Mouse (Mus musculus): ENCODE results near the gene Cggbp1. TPM values are rescaled to one million over a fixed set of nuclear protein-coding genes. Genes with fewer than 3 reads are reported as not detected.
A peak's percentile ranks its signal among the peaks of the same experiment; 100 is the strongest.

The Cggbp1 gene
- polyA plus RNA-seq (2015; fragmentation: Nextera tagmentation; extraction: Ambion mirVana), result 47.2 and 48.7 TPM in 2 replicates

DNA sequence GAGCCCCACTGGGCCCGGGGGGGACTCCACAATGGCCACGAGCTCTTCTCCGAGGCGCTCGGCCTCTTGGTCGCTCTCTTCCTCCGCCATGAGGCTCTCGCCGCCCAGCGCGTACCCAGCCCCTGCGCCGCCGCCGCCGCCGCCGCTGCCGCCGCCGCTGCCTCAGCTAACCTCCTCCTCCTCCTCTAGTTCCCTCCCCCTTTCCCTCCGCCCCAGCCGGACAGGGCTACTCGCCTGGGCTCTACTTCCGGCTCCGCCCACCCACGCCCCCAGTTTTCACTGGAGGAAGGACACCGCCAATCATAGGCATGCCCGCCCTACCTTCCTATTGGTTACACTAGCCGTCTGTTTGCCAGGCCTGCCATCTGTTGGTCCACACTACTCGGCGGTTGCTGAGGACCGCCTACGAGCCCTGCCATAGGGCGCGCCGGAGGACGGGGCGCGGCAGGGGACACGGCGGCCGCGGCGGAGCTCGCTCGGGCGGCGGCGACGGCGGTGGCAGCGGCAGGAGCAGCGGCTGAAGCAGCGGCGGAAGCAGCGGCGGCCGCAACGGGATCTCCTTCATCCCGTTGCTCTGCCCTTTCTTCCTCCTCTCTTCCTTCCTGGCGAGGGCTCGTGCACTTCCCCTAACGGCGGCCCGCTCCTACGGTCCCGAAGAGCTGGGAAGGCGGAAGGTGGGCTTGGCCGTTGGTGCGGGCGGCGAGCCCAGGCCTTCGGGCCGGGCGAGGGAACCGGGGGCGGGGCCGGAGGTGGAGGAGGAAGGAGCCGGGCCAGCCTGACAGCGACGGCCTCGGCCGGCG lies at the start of gene Cggbp1, which contains the start of gene Zfp654:
Cggbp1 (plus strand) TSS at position 434 of the 800 bp plus-strand sequence.
Zfp654 (minus strand) TSS at position 90 of the 800 bp plus-strand sequence.
- H3K27ac ChIP-seq (ENCODE audit: low read length), result peak within 1 kb of the TSS; percentile 94
- peak within 1 kb of the TSS; percentile 91 for H3K9ac ChIP-seq (ENCODE audit: low read depth, low read length)
- no peaks in the 10 kb centered on the region for H3K27me3 ChIP-seq (replicated peaks; ENCODE audit: control insufficient read depth, insufficient read depth, low read length)
- peaks cover 12% of the 10 kb centered on the region for H3K4me1 ChIP-seq (ENCODE audit: control insufficient read depth, insufficient read depth, low read length)
- peaks cover 8% of the 10 kb centered on the region; the same call in 1 of the 2 replicates for H3K36me3 ChIP-seq (ENCODE audit: control insufficient read depth, insufficient read depth, low read length)
- under 1% methylated on average over 77 of the region's 85 CpGs for WGBS
- H3K9me3 ChIP-seq (ENCODE audit: control insufficient read depth, low read length), result no peaks in the 10 kb centered on the region
- peak; percentile 100 for ATAC-seq
- peak within 1 kb of the TSS; percentile 97 for H3K4me3 ChIP-seq (ENCODE audit: low read length)
- H3K4me2 ChIP-seq (ENCODE audit: low read depth, low read length), result peak within 1 kb of the TSS; percentile 95

DNA sequence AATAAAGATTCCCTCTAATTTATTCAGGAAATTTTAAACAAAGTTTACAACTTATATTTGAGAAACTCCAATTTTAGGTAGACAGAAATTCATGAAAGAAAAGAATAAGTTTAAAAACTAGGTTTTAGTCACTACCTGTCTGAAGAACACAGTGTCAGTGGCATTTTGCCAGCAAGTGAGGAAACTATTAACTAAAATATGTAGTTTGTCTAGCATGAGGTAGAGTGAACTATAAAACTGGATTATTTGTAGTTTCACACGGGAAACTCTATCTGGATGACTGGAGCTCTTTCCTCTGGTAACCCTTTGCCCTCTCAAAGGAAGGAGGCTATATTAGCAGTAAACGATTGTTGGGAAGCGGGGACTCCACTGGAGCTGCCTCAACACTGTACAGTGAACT lies 48.8 kb upstream of the Cggbp1 start:
- no peak overlapping the region for H3K4me2 ChIP-seq (ENCODE audit: low read depth, low read length)
- WGBS, result 58% methylated on average over 3 of the region's 3 CpGs
- no peaks in the 10 kb centered on the region for H3K4me1 ChIP-seq (ENCODE audit: control insufficient read depth, insufficient read depth, low read length)
- no peak overlapping the region for H3K27ac ChIP-seq (ENCODE audit: low read length)
- ATAC-seq, result no peak
- no peaks in the 10 kb centered on the region for H3K9me3 ChIP-seq (ENCODE audit: control insufficient read depth, low read length)
- H3K27me3 ChIP-seq (replicated peaks; ENCODE audit: control insufficient read depth, insufficient read depth, low read length), result no peaks in the 10 kb centered on the region
- H3K4me3 ChIP-seq (ENCODE audit: low read length), result no peak overlapping the region
- no peaks in the 10 kb centered on the region for H3K36me3 ChIP-seq (ENCODE audit: control insufficient read depth, insufficient read depth, low read length)
- H3K9ac ChIP-seq (ENCODE audit: low read depth, low read length), result no peak overlapping the region

DNA sequence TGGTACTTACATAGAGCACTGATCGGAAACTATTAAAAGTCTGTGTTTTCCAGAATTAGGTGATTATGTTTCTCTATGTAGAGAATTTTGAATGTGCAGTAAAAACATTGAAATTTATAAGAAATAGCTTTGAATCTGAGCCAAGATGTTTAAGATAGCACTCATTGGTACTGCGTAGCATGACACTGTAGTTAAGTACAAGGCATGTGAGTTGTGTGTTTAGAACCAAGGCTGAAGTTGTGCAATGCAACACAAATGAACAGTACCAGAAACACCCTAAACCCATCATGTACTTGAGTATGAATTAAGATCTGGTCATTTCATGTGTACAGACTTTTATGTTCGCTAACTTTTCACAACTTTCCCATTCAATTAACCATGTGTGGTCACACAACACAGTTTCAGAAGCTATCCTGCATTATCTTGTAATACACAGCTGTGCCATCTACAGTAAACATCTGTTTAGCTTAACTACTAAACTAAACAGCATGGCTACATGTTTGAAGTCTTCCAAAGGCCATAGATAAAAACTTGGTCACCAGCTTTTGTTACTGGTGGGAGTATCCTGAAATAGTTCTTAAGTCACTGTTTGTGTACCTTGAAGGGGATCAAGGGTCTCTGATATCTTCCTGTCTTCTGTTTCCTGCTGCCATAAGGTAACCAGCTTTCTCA lies 34.6 kb upstream of the Cggbp1 start:
- no peak overlapping the region for H3K4me3 ChIP-seq (ENCODE audit: low read length)
- no peak overlapping the region for H3K9ac ChIP-seq (ENCODE audit: low read depth, low read length)
- H3K27ac ChIP-seq (ENCODE audit: low read length), result no peak overlapping the region
- H3K36me3 ChIP-seq (ENCODE audit: control insufficient read depth, insufficient read depth, low read length), result no peaks in the 10 kb centered on the region; the same call in 1 of the 2 replicates
- no peaks in the 10 kb centered on the region for H3K4me1 ChIP-seq (ENCODE audit: control insufficient read depth, insufficient read depth, low read length)
- 95% methylated on average over 3 of the region's 3 CpGs for WGBS
- no peaks in the 10 kb centered on the region for H3K27me3 ChIP-seq (replicated peaks; ENCODE audit: control insufficient read depth, insufficient read depth, low read length)
- ATAC-seq, result no peak
- H3K4me2 ChIP-seq (ENCODE audit: low read depth, low read length), result no peak overlapping the region
- H3K9me3 ChIP-seq (ENCODE audit: control insufficient read depth, low read length), result no peaks in the 10 kb centered on the region

DNA sequence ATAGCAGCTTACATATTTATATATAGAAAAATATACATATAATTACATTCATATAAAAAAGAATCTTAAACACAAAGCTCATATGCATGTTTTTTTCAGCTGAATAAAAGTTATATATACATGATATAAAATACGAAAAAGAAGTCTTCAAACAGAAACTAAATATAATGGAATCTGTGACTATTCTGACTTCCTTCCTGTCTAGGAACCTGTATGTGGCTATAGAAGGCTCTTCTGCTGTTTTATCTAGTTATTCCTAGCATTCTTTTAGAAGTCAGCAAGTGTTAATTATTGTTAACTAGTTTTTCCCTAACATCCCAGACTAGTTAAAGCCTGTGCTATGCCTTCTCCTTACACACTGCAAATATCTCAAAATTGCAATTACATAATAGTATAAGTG lies 27.9 kb upstream of the Cggbp1 start:
- no peaks in the 10 kb centered on the region for H3K4me1 ChIP-seq (ENCODE audit: control insufficient read depth, insufficient read depth, low read length)
- no peak for ATAC-seq
- H3K9ac ChIP-seq (ENCODE audit: low read depth, low read length), result no peak overlapping the region
- no peaks in the 10 kb centered on the region for H3K36me3 ChIP-seq (ENCODE audit: control insufficient read depth, insufficient read depth, low read length)
- no peaks in the 10 kb centered on the region for H3K27me3 ChIP-seq (replicated peaks; ENCODE audit: control insufficient read depth, insufficient read depth, low read length)
- H3K4me2 ChIP-seq (ENCODE audit: low read depth, low read length), result no peak overlapping the region
- H3K4me3 ChIP-seq (ENCODE audit: low read length), result no peak overlapping the region
- no peak overlapping the region for H3K27ac ChIP-seq (ENCODE audit: low read length)
- H3K9me3 ChIP-seq (ENCODE audit: control insufficient read depth, low read length), result no peaks in the 10 kb centered on the region
- 91% methylated on average over 1 of the region's 1 CpGs for WGBS

DNA sequence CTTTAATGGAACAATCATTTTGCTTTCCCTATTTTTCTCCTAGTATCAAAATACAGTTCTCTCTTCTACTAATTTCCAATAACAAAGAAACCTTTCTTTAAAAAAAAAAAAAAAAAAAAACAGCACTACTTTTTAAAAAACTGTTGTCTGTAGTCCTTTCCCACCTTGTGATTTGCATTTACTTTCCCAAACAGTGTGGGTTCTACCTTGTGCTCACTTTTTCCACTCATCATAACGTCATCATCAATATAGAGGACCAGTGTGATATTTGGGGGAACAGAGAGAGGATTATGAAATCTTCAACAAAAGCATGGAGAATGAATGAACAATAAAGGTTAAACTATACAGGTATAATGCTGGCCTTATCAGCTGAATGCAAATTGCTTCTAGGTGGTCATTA lies 27.3 kb upstream of the Cggbp1 start:
- ATAC-seq, result no peak
- H3K9ac ChIP-seq (ENCODE audit: low read depth, low read length), result no peak overlapping the region
- no peaks in the 10 kb centered on the region for H3K36me3 ChIP-seq (ENCODE audit: control insufficient read depth, insufficient read depth, low read length)
- no peaks in the 10 kb centered on the region for H3K27me3 ChIP-seq (replicated peaks; ENCODE audit: control insufficient read depth, insufficient read depth, low read length)
- H3K4me3 ChIP-seq (ENCODE audit: low read length), result no peak overlapping the region
- no peak overlapping the region for H3K27ac ChIP-seq (ENCODE audit: low read length)
- no peaks in the 10 kb centered on the region for H3K4me1 ChIP-seq (ENCODE audit: control insufficient read depth, insufficient read depth, low read length)
- no peaks in the 10 kb centered on the region for H3K9me3 ChIP-seq (ENCODE audit: control insufficient read depth, low read length)
- H3K4me2 ChIP-seq (ENCODE audit: low read depth, low read length), result no peak overlapping the region
- 96% methylated on average over 1 of the region's 1 CpGs for WGBS

DNA sequence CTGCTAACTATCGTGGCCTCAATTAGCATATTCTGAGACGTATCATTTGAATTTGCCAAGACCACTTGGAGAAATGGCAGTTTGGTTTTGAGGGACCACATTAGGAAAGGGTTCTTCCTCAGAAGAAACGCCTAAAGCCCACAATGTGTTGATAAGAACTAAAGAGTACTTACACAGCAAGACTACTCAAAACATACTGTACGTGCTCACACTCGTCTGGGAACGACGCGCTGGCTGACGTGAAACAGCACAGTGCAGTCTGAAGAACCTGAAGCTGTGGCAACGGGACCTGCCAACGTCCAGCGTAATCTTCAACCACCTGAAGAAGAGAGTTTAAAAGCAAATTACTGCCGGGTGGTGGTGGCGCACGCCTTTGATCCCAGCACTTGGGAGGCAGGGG lies 21.5 kb upstream of the Cggbp1 start:
- Histone ChIP-seq H3K27ac (ENCODE audit: low read length) (no peak overlapping the region), H3K4me2 (ENCODE audit: low read depth, low read length) (no peak overlapping the region), H3K27me3 (replicated peaks; ENCODE audit: control insufficient read depth, insufficient read depth, low read length) (no peaks in the 10 kb centered on the region), H3K9me3 (ENCODE audit: control insufficient read depth, low read length) (no peaks in the 10 kb centered on the region), H3K9ac (ENCODE audit: low read depth, low read length) (no peak overlapping the region), H3K4me1 (ENCODE audit: control insufficient read depth, insufficient read depth, low read length) (no peaks in the 10 kb centered on the region), H3K36me3 (ENCODE audit: control insufficient read depth, insufficient read depth, low read length) (no peaks in the 10 kb centered on the region), H3K4me3 (ENCODE audit: low read length) (no peak overlapping the region)
- WGBS, result 91% methylated on average over 15 of the region's 15 CpGs
- no peak for ATAC-seq

DNA sequence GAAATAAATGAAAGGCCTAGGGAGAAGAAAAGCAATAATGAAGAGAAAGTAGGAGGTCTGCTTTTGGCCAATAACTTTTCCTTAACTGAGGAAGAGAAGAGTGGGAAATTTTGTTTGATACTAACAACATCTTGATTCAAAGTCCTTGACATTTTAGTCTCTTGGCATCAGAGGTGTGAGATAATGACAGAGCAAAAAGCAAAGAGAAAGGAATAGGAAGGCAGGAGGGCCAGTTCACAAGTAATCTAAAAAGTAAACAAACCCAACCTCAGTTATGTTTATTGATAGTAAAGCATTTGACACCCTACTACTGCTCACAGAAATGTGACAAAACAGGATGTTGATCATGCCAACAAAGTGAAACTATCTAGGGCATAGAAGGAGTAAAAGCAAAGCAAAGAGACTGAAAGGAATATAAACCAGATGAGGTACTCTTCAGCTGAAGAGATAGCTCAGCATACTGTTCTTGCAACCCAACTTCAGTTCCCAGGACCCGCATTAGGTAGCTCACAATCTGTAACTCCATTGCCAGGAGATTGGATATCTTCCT lies 15.7 kb upstream of the Cggbp1 start:
- Histone ChIP-seq H3K4me3 (ENCODE audit: low read length) (no peak overlapping the region), H3K27me3 (replicated peaks; ENCODE audit: control insufficient read depth, insufficient read depth, low read length) (no peaks in the 10 kb centered on the region), H3K9me3 (ENCODE audit: control insufficient read depth, low read length) (no peaks in the 10 kb centered on the region), H3K4me1 (ENCODE audit: control insufficient read depth, insufficient read depth, low read length) (no peaks in the 10 kb centered on the region), H3K4me2 (ENCODE audit: low read depth, low read length) (no peak overlapping the region), H3K36me3 (ENCODE audit: control insufficient read depth, insufficient read depth, low read length) (no peaks in the 10 kb centered on the region), H3K9ac (ENCODE audit: low read depth, low read length) (no peak overlapping the region), H3K27ac (ENCODE audit: low read length) (no peak overlapping the region)
- WGBS, result 66% methylated on average over 1 of the region's 1 CpGs
- no peak for ATAC-seq

DNA sequence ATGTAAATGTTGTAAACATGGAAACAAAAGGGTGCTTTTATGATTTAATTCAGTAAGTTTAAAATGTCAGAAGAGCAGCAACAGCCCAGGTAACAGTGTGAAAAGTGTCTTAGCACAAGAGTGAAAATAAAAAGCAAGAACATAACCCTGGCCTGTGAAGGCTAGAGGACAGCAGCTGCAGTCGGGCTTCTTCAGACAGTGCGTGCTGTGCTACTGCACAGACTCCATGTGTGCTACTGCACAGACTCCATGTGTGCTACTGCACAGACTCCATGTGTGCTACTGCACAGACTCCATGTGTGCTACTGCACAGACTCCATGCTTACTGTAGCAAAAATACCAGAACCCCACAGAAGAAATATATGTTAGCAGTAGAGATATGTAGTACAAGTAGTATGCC lies 15.1 kb upstream of the Cggbp1 start:
- ATAC-seq, result no peak
- Histone ChIP-seq H3K4me3 (ENCODE audit: low read length) (no peak overlapping the region), H3K9ac (ENCODE audit: low read depth, low read length) (no peak overlapping the region), H3K9me3 (ENCODE audit: control insufficient read depth, low read length) (no peaks in the 10 kb centered on the region), H3K27me3 (replicated peaks; ENCODE audit: control insufficient read depth, insufficient read depth, low read length) (no peaks in the 10 kb centered on the region), H3K4me2 (ENCODE audit: low read depth, low read length) (no peak overlapping the region), H3K27ac (ENCODE audit: low read length) (no peak overlapping the region), H3K4me1 (ENCODE audit: control insufficient read depth, insufficient read depth, low read length) (no peaks in the 10 kb centered on the region), H3K36me3 (ENCODE audit: control insufficient read depth, insufficient read depth, low read length) (no peaks in the 10 kb centered on the region)
- WGBS, result 86% methylated on average over 2 of the region's 2 CpGs

DNA sequence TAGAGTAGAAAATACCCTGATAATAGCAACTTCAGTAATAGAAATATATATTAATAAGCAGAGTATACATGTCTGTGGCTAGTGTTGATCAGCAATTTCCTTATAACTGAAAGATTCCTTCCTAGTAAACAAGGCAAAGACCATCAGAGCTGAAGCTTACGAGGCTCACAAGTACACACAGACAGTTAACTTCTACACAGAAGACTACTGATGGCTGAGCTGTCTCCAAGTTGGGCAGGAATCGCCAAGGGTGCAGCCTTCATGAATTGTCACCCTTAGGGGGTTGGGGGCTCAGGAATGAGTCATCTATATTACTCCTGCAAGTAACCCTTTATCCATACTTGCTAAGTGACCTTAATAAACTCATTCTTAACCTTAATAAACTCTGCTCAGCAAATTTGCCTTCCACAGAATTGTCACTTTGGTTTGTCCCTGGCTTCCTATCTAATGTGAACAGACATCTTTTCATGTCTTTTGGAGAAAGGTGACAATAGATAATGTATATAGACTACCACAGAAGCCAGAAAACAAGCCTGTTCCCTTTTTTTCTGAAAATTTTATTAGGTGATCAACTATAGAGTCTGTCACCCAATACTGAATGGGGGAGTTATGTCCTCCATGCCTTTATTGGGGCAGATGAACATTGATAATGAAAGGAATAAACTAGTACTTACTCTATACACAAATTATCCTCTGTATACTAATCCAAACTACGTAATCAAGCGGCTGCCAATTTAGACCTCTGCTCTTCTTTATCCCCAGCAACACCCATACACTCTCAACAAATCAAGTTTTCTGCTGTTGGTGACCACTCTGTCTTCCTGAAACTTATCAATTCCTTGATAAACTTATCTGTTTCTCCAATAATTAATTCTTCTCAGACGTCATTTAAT lies 10.1 kb upstream of the Cggbp1 start:
- H3K4me2 ChIP-seq (ENCODE audit: low read depth, low read length), result no peak overlapping the region
- no peaks in the 10 kb centered on the region for H3K27me3 ChIP-seq (replicated peaks; ENCODE audit: control insufficient read depth, insufficient read depth, low read length)
- no peak for ATAC-seq
- no peaks in the 10 kb centered on the region for H3K9me3 ChIP-seq (ENCODE audit: control insufficient read depth, low read length)
- H3K9ac ChIP-seq (ENCODE audit: low read depth, low read length), result no peak overlapping the region
- H3K36me3 ChIP-seq (ENCODE audit: control insufficient read depth, insufficient read depth, low read length), result no peaks in the 10 kb centered on the region
- no peak overlapping the region for H3K27ac ChIP-seq (ENCODE audit: low read length)
- H3K4me3 ChIP-seq (ENCODE audit: low read length), result no peak overlapping the region
- WGBS, result 86% methylated on average over 5 of the region's 5 CpGs
- no peaks in the 10 kb centered on the region for H3K4me1 ChIP-seq (ENCODE audit: control insufficient read depth, insufficient read depth, low read length)
